Mouse (Mus musculus) limb, embryonic 14.5 days (tissue): ENCODE results near the gene Gimap1. TPM values are rescaled to one million over a fixed set of nuclear protein-coding genes. Genes with fewer than 3 reads are reported as not detected.

Experiments used
- ATAC-seq: fragments of 200-750 bp; cut with Nextera tagmentation; 2 replicates; pipeline ENCODE4 v1.8.0; 2017; ENCODE audit warnings: low read depth, moderate number of reproducible peaks, moderate TSS enrichment; ENCODE audit not compliant: low FRiP score
- DNase-seq: peaks from one replicate; pipeline ENCODE4 v3.0.0-alpha.2; 2015; ENCODE audit warnings: low spot score
- H3K27ac ChIP-seq: fragments of 300-500 bp; sonication (generic); replicated peaks from 2 replicates; pipeline ENCODE4 v1.5.1; 2014; ENCODE audit warnings: low read depth, mild to moderate bottlenecking, low read length, moderate library complexity, mixed read lengths
- H3K27me3 ChIP-seq: fragments of 300-500 bp; sonication (generic); 2 replicates; pipeline ENCODE4 v1.6.1; 2014; ENCODE audit warnings: low read length, mixed read lengths; ENCODE audit not compliant: control insufficient read depth, insufficient read depth
- H3K36me3 ChIP-seq: fragments of 300-500 bp; sonication (generic); 2 replicates; pipeline ENCODE4 v1.6.1; 2014; ENCODE audit warnings: mild to moderate bottlenecking, low read length, moderate library complexity, mixed read lengths; ENCODE audit not compliant: control insufficient read depth, insufficient read depth
- H3K4me1 ChIP-seq: fragments of 300-500 bp; sonication (generic); 2 replicates; pipeline ENCODE4 v1.6.1; 2014; ENCODE audit warnings: antibody characterized with exemption, low read length, mixed read lengths; ENCODE audit not compliant: control insufficient read depth, insufficient read depth
- H3K4me2 ChIP-seq: fragments of 300-500 bp; sonication (generic); replicated peaks from 2 replicates; pipeline ENCODE4 v1.6.1; 2014; ENCODE audit warnings: low read depth, mild to moderate bottlenecking, low read length, moderate library complexity; ENCODE audit not compliant: severe bottlenecking
- H3K4me3 ChIP-seq: fragments of 300-500 bp; sonication (generic); replicated peaks from 2 replicates; pipeline ENCODE4 v1.5.1; 2014; ENCODE audit warnings: low read length
- H3K9ac ChIP-seq: fragments of 300-500 bp; sonication (generic); 2 replicates; pipeline ENCODE4 v1.6.1; 2014; ENCODE audit warnings: mild to moderate bottlenecking, low read depth, low read length, moderate library complexity; ENCODE audit not compliant: severe bottlenecking
- H3K9me3 ChIP-seq: fragments of 300-500 bp; sonication (generic); 2 replicates; pipeline ENCODE4 v1.6.1; 2016; ENCODE audit warnings: low read length; ENCODE audit not compliant: control insufficient read depth
- POLR2A ChIP-seq: fragments of 200-500 bp; IDR thresholded peaks from 2 replicates; pipeline ENCODE4 v1.8.0; 2012; ENCODE audit warnings: inconsistent platforms, mild to moderate bottlenecking, moderate library complexity, borderline replicate concordance; ENCODE audit not compliant: insufficient read depth, insufficient read length; ENCODE audit errors: extremely low read depth
- WGBS: fragments of 180-500 bp; shearing (Covaris S2); extraction: QIAGEN DNeasy Blood & Tissue Kit; methylation state at CpG from one replicate; pipeline ENCODE4 v1.1.7; 2014; 5-methylcytosine and 5-hydroxymethylcytosine counted together
- polyA plus RNA-seq, 2 experiments: library from polyadenylated mRNA; depleted of rRNA in 1 of 2; stranded (reverse) in 1 of 2; unstranded in 1 of 2; fragments of >200 nt; fragmentation: Nextera tagmentation in 1 of 2; extraction: Ambion mirVana in 1 of 2; gene quantifications; 2 replicates each; pipeline versions ENCODE4 v1.2.1 to v1.2.3; 2012 to 2014

The Gimap1 gene
- polyA plus RNA-seq (2012; rRNA removed) (4.0 TPM in 2 replicates), polyA plus RNA-seq (2014; fragmentation: Nextera tagmentation; extraction: Ambion mirVana) (10.9 and 11.9 TPM in 2 replicates)

GRCm38 (mm10) chr6:48738961-48739779, at the start of gene Gimap1:
Gene Gimap1, plus strand, starts transcription at chr6:48739054.
- no peak for DNase-seq
- Histone ChIP-seq H3K4me3 (no peak within 1 kb of the TSS), H3K9ac (no peak within 1 kb of the TSS), H3K4me2 (no peak within 1 kb of the TSS), H3K27me3 (peaks cover 34% of the 10 kb centered on the region), H3K36me3 (no peaks in the 10 kb centered on the region), H3K4me1 (peaks cover 6% of the 10 kb centered on the region), H3K27ac (no peak within 1 kb of the TSS), H3K9me3 (no peaks in the 10 kb centered on the region)
- TF ChIP-seq POLR2A, result no peak
- WGBS, result 75% methylated on average over 15 of the region's 15 CpGs
- ATAC-seq, result no peak

- no peak for ATAC-seq
- 87% methylated on average over 2 of the region's 2 CpGs for WGBS
- H3K9ac ChIP-seq, result no peak overlapping the region
- no peaks in the 10 kb centered on the region for H3K27me3 ChIP-seq
- H3K9me3 ChIP-seq, result no peaks in the 10 kb centered on the region
- H3K27ac ChIP-seq, result no peak overlapping the region
- TF ChIP-seq POLR2A, result no peak
- no peak for DNase-seq
- no peak overlapping the region for H3K4me2 ChIP-seq
- H3K4me1 ChIP-seq, result no peaks in the 10 kb centered on the region
- H3K4me3 ChIP-seq, result no peak overlapping the region
- H3K36me3 ChIP-seq, result no peaks in the 10 kb centered on the region
Measured at GRCm38 (mm10) chr6:48689320-48689719, 49.5 kb upstream of the Gimap1 start.

GRCm38 (mm10) chr6:48692962-48693361, 45.9 kb upstream of the Gimap1 start:
- TF ChIP-seq POLR2A, result no peak
- Histone ChIP-seq H3K27me3 (no peaks in the 10 kb centered on the region), H3K36me3 (no peaks in the 10 kb centered on the region), H3K9ac (no peak overlapping the region), H3K27ac (no peak overlapping the region), H3K4me1 (no peaks in the 10 kb centered on the region), H3K9me3 (no peaks in the 10 kb centered on the region), H3K4me2 (no peak overlapping the region), H3K4me3 (no peak overlapping the region)
- ATAC-seq, result no peak
- 85% methylated on average over 6 of the region's 6 CpGs for WGBS
- DNase-seq, result no peak

GRCm38 (mm10) chr6:48696830-48697554, 41.9 kb upstream of the Gimap1 start:
- no peak overlapping the region for H3K9ac ChIP-seq
- no peak for TF ChIP-seq POLR2A
- H3K36me3 ChIP-seq, result no peaks in the 10 kb centered on the region
- no peak overlapping the region for H3K4me2 ChIP-seq
- H3K27me3 ChIP-seq, result no peaks in the 10 kb centered on the region
- no peak for ATAC-seq
- H3K4me1 ChIP-seq, result no peaks in the 10 kb centered on the region
- DNase-seq, result no peak
- no peak overlapping the region for H3K27ac ChIP-seq
- H3K4me3 ChIP-seq, result no peak overlapping the region
- H3K9me3 ChIP-seq, result no peaks in the 10 kb centered on the region
- WGBS, result 75% methylated on average over 4 of the region's 4 CpGs

- DNase-seq, result no peak
- H3K36me3 ChIP-seq, result no peaks in the 10 kb centered on the region
- H3K9ac ChIP-seq, result no peak overlapping the region
- no peak for ATAC-seq
- no peaks in the 10 kb centered on the region for H3K27me3 ChIP-seq
- no peaks in the 10 kb centered on the region for H3K4me1 ChIP-seq
- H3K4me3 ChIP-seq, result no peak overlapping the region
- H3K4me2 ChIP-seq, result no peak overlapping the region
- no peak overlapping the region for H3K27ac ChIP-seq
- 33% methylated on average over 1 of the region's 1 CpGs for WGBS
- TF ChIP-seq POLR2A, result no peak
- H3K9me3 ChIP-seq, result no peaks in the 10 kb centered on the region
Measured at GRCm38 (mm10) chr6:48697555-48697930, 41.3 kb upstream of the Gimap1 start.
